In genomic region chr13:54687096-54687495, GRCm38 (mm10) we compare ENCODE assay signal across 8 mouse cellular contexts. TPM values are rescaled to one million over a fixed set of nuclear protein-coding genes. Genes with fewer than 3 reads are reported as not detected.
A peak's percentile ranks its signal among the peaks of the same experiment; 100 is the strongest.
DNase-seq lines count a peak whose midpoint lies in the region; ATAC-seq lines count a peak whose summit lies in the region.

No protein-coding gene starts in this region.

- peak; percentile 63 for ATAC-seq in hindbrain, embryonic 13.5 days (ENCODE audit: low FRiP score)

- H3K4me1 ChIP-seq in hindbrain, embryonic 13.5 days (replicated peaks): peaks cover 63% of the 10 kb centered on the region

- peak overlapping the region; percentile 95 for H3K4me3 ChIP-seq in hindbrain, embryonic 13.5 days

- H3K4me2 ChIP-seq in hindbrain, embryonic 13.5 days: peak overlapping the region; percentile 96

- peak; percentile 73 for DNase-seq in MN1 (ENCODE audit: low spot score)
- DNase-seq in cerebellum, adult 9-10 months: peak; percentile 78
- DNase-seq in frontal cortex, postnatal 14 days (ENCODE audit: low spot score in 2 of 2): peak; percentile 62 to 70
- DNase-seq in left cerebral cortex, adult 18-20 months (ENCODE audit: low spot score in 2 of 2): peak; percentile 68 to 72
- DNase-seq in lung, postnatal 4 days: peak; percentile 85 to 88
- peak; percentile 89 for DNase-seq in retina, postnatal 1 day
- DNase-seq in thymus, postnatal 4 days: peak; percentile 90

- H3K9me3 ChIP-seq in hindbrain, embryonic 13.5 days: no peaks in the 10 kb centered on the region

- peak overlapping the region; percentile 99 for H3K27ac ChIP-seq in hindbrain, embryonic 13.5 days

- under 1% methylated on average over 35 of the region's 35 CpGs for WGBS in hindbrain, embryonic 13.5 days

- H3K36me3 ChIP-seq in hindbrain, embryonic 13.5 days: peaks cover 26% of the 10 kb centered on the region

- peak overlapping the region; percentile 99 for H3K9ac ChIP-seq in hindbrain, embryonic 13.5 days

- no peaks in the 10 kb centered on the region for H3K27me3 ChIP-seq in hindbrain, embryonic 13.5 days

RNA-seq across cellular contexts. Expression of gene Rnf44, which starts 6.6 kb away (rescaled TPM):
- 86.8 and 87.6 TPM in 2 replicates for polyA plus RNA-seq in hindbrain, embryonic 13.5 days (2015; fragmentation: Nextera tagmentation; extraction: Ambion mirVana)
- 100 to 1,000 TPM; 168 to 172 TPM for total RNA-seq in left cerebral cortex, adult 18-20 months (2021)

RNA-seq across cellular contexts. Expression of gene Cdhr2, which starts 14.2 kb away (rescaled TPM):
- 0.08 and 0.14 TPM in 2 replicates for polyA plus RNA-seq in hindbrain, embryonic 13.5 days (2015; fragmentation: Nextera tagmentation; extraction: Ambion mirVana)
- total RNA-seq in left cerebral cortex, adult 18-20 months (2021): under 1 TPM; 0.58 to 0.73 TPM

Comparison
In these comparisons a context has a peak if more than half of its experiments do, and no peak if none do; other contexts are left out.
1. Peak in every context shown above with its lines: DNase-seq, ATAC-seq, H3K4me3 ChIP-seq and H3K27ac ChIP-seq.